Mouse (Mus musculus) liver, adult 2 months (tissue): Measurements from ENCODE around the gene Zfp260. TPM values are rescaled to one million over a fixed set of nuclear protein-coding genes. Genes with fewer than 3 reads are reported as not detected.

Experiments used
- DNase-seq: peaks from one replicate; pipeline ENCODE4 v3.0.0-alpha.2; 2011; ENCODE audit warnings: low read depth, low spot score; ENCODE audit errors: extremely low read depth
- H3K27ac ChIP-seq: fragments of 200-500 bp; replicated peaks from 2 replicates; pipeline ENCODE4 v1.5.1; 2012; ENCODE audit warnings: low read depth, mild to moderate bottlenecking, control low read depth, inconsistent platforms, low read length; ENCODE audit not compliant: insufficient read depth
- H3K27me3 ChIP-seq: fragments of 200-500 bp; 2 replicates; pipeline ENCODE4 v1.6.1; 2012; ENCODE audit warnings: mild to moderate bottlenecking, moderate library complexity, low read length, inconsistent platforms; ENCODE audit not compliant: control insufficient read depth, insufficient read depth
- H3K36me3 ChIP-seq: fragments of 200-500 bp; 2 replicates; pipeline ENCODE4 v1.6.1; 2012; ENCODE audit warnings: low read length, inconsistent platforms; ENCODE audit not compliant: control insufficient read depth, insufficient read depth
- H3K4me1 ChIP-seq: fragments of 200-500 bp; 2 replicates; pipeline ENCODE4 v1.6.1; 2011; ENCODE audit warnings: low read length; ENCODE audit not compliant: control insufficient read depth, insufficient read depth
- H3K4me3 ChIP-seq: fragments of 200-500 bp; 2 replicates; pipeline ENCODE4 v1.5.1; 2011; ENCODE audit warnings: low read depth, mild to moderate bottlenecking, control low read depth, low read length, moderate library complexity; ENCODE audit not compliant: insufficient read depth
- H3K79me2 ChIP-seq: fragments of 200-500 bp; 2 replicates; pipeline ENCODE4 v1.6.1; 2012; ENCODE audit warnings: inconsistent platforms, mild to moderate bottlenecking, low read length, moderate library complexity; ENCODE audit not compliant: control insufficient read depth, insufficient read depth
- H3K9ac ChIP-seq: fragments of 200-500 bp; 2 replicates; pipeline ENCODE4 v1.6.1; 2012; ENCODE audit warnings: low read depth, mild to moderate bottlenecking, control low read depth, inconsistent platforms, low read length
- CTCF ChIP-seq: fragments of 200-500 bp; IDR thresholded peaks from 2 replicates; pipeline ENCODE4 v1.5.1; 2011; ENCODE audit warnings: low read depth, low read length, control low read depth
- POLR2A ChIP-seq: fragments of 200-500 bp; IDR thresholded peaks from 2 replicates; pipeline ENCODE4 v1.6.1; 2011; ENCODE audit warnings: low read length, control low read depth; ENCODE audit not compliant: insufficient read depth; ENCODE audit errors: extremely low read depth
- WGBS: fragments of 180-500 bp; shearing (Covaris S2); methylation state at CpG from one replicate; pipeline ENCODE4 v1.1.7; 2018; 5-methylcytosine and 5-hydroxymethylcytosine counted together
- polyA plus RNA-seq: library from polyadenylated mRNA; depleted of rRNA; stranded (reverse); fragments of >200 nt; gene quantifications from 2 replicates; pipeline ENCODE4 v1.2.3, GENCODE M21; 2012; rRNA removed
- total RNA-seq: library from RNA; depleted of rRNA; stranded (reverse); fragments of >200 nt; gene quantifications from 2 replicates; pipeline ENCODE4 v1.2.3, GENCODE M21; 2014; rRNA removed

Gene Zfp260
- total and polyA plus RNA-seq, 2 experiments, result 11.1 to 19.0 TPM

DNA sequence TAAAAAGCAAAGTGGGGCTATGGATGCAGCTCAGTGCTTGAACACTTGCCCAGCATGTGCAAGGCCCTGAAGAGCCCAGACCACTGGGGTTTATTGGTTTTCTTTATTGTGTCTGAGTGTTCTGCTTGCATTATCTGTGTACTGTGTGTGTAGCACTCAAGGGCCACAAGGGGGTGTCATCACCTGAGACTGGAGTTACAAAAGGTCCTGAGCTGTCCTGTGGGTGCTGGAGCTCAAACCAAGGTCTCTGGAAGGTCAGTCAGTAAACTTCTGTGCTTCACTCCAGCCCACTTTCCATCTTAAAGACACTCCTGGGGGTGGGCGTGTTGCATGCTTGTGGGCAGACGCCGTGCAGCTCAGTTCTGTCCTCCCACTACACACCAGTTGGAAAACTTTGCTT is 60.9 kb downstream of the Zfp260 start:
- H3K36me3 ChIP-seq, result peaks cover 18% of the 10 kb centered on the region
- no peak for DNase-seq
- TF ChIP-seq POLR2A (no peak), CTCF (no peak)
- H3K27me3 ChIP-seq, result no peaks in the 10 kb centered on the region
- no peaks in the 10 kb centered on the region for H3K4me1 ChIP-seq
- H3K27ac ChIP-seq, result no peak overlapping the region
- 99% methylated on average over 3 of the region's 3 CpGs for WGBS
- no peak overlapping the region for H3K4me3 ChIP-seq
- no peaks in the 10 kb centered on the region for H3K79me2 ChIP-seq
- no peak overlapping the region for H3K9ac ChIP-seq

Other genes starting within 250 kb of the Zfp260 start
- 0.54 and 0.65 TPM in 2 replicates for gene Zfp940, start 241.1 kb upstream of the Zfp260 start, total RNA-seq
- 0.09 and 0.12 TPM in 2 replicates for gene Zfp940, start 241.1 kb upstream of the Zfp260 start, polyA plus RNA-seq
- gene Zfp420, start 234.8 kb upstream of the Zfp260 start, total RNA-seq, result 2.8 and 3.7 TPM in 2 replicates
- gene Zfp420, start 234.8 kb upstream of the Zfp260 start, polyA plus RNA-seq, result 0.34 and 0.50 TPM in 2 replicates
- gene Zfp27, start 188.2 kb upstream of the Zfp260 start, total RNA-seq, result 3.6 and 4.6 TPM in 2 replicates
- gene Zfp27, start 188.2 kb upstream of the Zfp260 start, polyA plus RNA-seq, result 1.1 and 1.3 TPM in 2 replicates
- gene Zfp383, start 186.6 kb upstream of the Zfp260 start, total RNA-seq, result 2.4 and 3.2 TPM in 2 replicates
- gene Zfp383, start 186.6 kb upstream of the Zfp260 start, polyA plus RNA-seq, result 0.36 and 0.51 TPM in 2 replicates
- gene Zfp74, start 140.7 kb upstream of the Zfp260 start, total RNA-seq, result 2.4 and 2.6 TPM in 2 replicates
- 2.3 and 2.7 TPM in 2 replicates for gene Zfp74, start 140.7 kb upstream of the Zfp260 start, polyA plus RNA-seq
- 8.7 and 8.8 TPM in 2 replicates for gene Zfp568, start 110.8 kb upstream of the Zfp260 start, total RNA-seq
- 4.3 and 4.9 TPM in 2 replicates for gene Zfp568, start 110.8 kb upstream of the Zfp260 start, polyA plus RNA-seq
- gene Zfp14, start 43.4 kb upstream of the Zfp260 start, total RNA-seq, result 1.1 TPM in 2 replicates
- gene Zfp14, start 43.4 kb upstream of the Zfp260 start, polyA plus RNA-seq, result 0.49 and 0.65 TPM in 2 replicates
- 0.40 and 0.46 TPM in 2 replicates for gene Zfp82, start 21.9 kb upstream of the Zfp260 start, total RNA-seq
- gene Zfp82, start 21.9 kb upstream of the Zfp260 start, polyA plus RNA-seq, result 0.04 and 0.14 TPM in 2 replicates
- 0.13 TPM in 1 of 2 replicates, not detected in the other for gene Gm26920, start 4.4 kb upstream of the Zfp260 start, total RNA-seq
- gene Gm26920, start 4.4 kb upstream of the Zfp260 start, polyA plus RNA-seq, result not detected in 2 replicates
- 0.37 and 0.67 TPM in 2 replicates for gene Zfp566, start 4.2 kb upstream of the Zfp260 start, total RNA-seq
- 0.56 and 1.9 TPM in 2 replicates for gene Zfp566, start 4.2 kb upstream of the Zfp260 start, polyA plus RNA-seq
- 0.54 and 0.74 TPM in 2 replicates for gene Zfp382, start 27.2 kb downstream of the Zfp260 start, total RNA-seq
- gene Zfp382, start 27.2 kb downstream of the Zfp260 start, polyA plus RNA-seq, result 0.07 TPM in 1 of 2 replicates, not detected in the other
- gene Zfp146, start 75.0 kb downstream of the Zfp260 start, total RNA-seq, result 16.3 and 20.8 TPM in 2 replicates
- gene Zfp146, start 75.0 kb downstream of the Zfp260 start, polyA plus RNA-seq, result 5.1 and 6.9 TPM in 2 replicates
- 6.1 and 9.7 TPM in 2 replicates for gene Cox7a1, start 89.4 kb downstream of the Zfp260 start, total RNA-seq
- 2.0 and 2.8 TPM in 2 replicates for gene Cox7a1, start 89.4 kb downstream of the Zfp260 start, polyA plus RNA-seq
- gene Capns1, start 104.0 kb downstream of the Zfp260 start, total RNA-seq, result 65.5 and 73.6 TPM in 2 replicates
- 235 and 253 TPM in 2 replicates for gene Capns1, start 104.0 kb downstream of the Zfp260 start, polyA plus RNA-seq
- 57.1 and 68.6 TPM in 2 replicates for gene Polr2i, start 137.2 kb downstream of the Zfp260 start, total RNA-seq
- gene Polr2i, start 137.2 kb downstream of the Zfp260 start, polyA plus RNA-seq, result 99.9 and 109 TPM in 2 replicates
- 32.3 and 32.5 TPM in 2 replicates for gene Tbcb, start 137.5 kb downstream of the Zfp260 start, total RNA-seq
- gene Tbcb, start 137.5 kb downstream of the Zfp260 start, polyA plus RNA-seq, result 21.5 and 22.1 TPM in 2 replicates
- not detected in 2 replicates for gene Ovol3, start 140.9 kb downstream of the Zfp260 start, total RNA-seq
- 0.94 and 1.0 TPM in 2 replicates for gene Ovol3, start 140.9 kb downstream of the Zfp260 start, polyA plus RNA-seq
- gene Thap8, start 185.3 kb downstream of the Zfp260 start, total RNA-seq, result not detected in 2 replicates
- gene Thap8, start 185.3 kb downstream of the Zfp260 start, polyA plus RNA-seq, result not detected in 2 replicates
- gene Wdr62, start 185.6 kb downstream of the Zfp260 start, total RNA-seq, result 0.55 and 0.81 TPM in 2 replicates
- 4.8 and 5.9 TPM in 2 replicates for gene Wdr62, start 185.6 kb downstream of the Zfp260 start, polyA plus RNA-seq
- gene Clip3, start 197.0 kb downstream of the Zfp260 start, total RNA-seq, result 0.18 and 0.54 TPM in 2 replicates
- gene Clip3, start 197.0 kb downstream of the Zfp260 start, polyA plus RNA-seq, result 0.24 and 0.80 TPM in 2 replicates
- 15.0 and 16.8 TPM in 2 replicates for gene Alkbh6, start 213.9 kb downstream of the Zfp260 start, total RNA-seq
- 38.7 and 51.4 TPM in 2 replicates for gene Alkbh6, start 213.9 kb downstream of the Zfp260 start, polyA plus RNA-seq
- gene Syne4, start 220.0 kb downstream of the Zfp260 start, total RNA-seq, result 1.7 and 3.5 TPM in 2 replicates
- 2.2 and 4.9 TPM in 2 replicates for gene Syne4, start 220.0 kb downstream of the Zfp260 start, polyA plus RNA-seq
- 0.18 and 0.34 TPM in 2 replicates for gene E130208F15Rik, start 227.0 kb downstream of the Zfp260 start, total RNA-seq
- 0.06 and 0.39 TPM in 2 replicates for gene E130208F15Rik, start 227.0 kb downstream of the Zfp260 start, polyA plus RNA-seq
- gene Sdhaf1, start 229.1 kb downstream of the Zfp260 start, total RNA-seq, result 4.0 and 4.4 TPM in 2 replicates
- gene Sdhaf1, start 229.1 kb downstream of the Zfp260 start, polyA plus RNA-seq, result 15.8 and 16.2 TPM in 2 replicates